Mouse (Mus musculus): Measurements from ENCODE around the gene Minpp1. TPM values are rescaled to one million over a fixed set of nuclear protein-coding genes. Genes with fewer than 3 reads are reported as not detected.

Minpp1 gene
- polyA plus RNA-seq, 1 experiment = 272 TPM

- TF ChIP-seq GATA1 (IDR thresholded peaks at IDR 0.05; ENCODE audit: low read length) = no peak
Observed at GRCm38 (mm10) chr19:32481511-32481910, 4.1 kb upstream of the Minpp1 start.

GRCm38 (mm10) chr19:32484941-32485660 is 468 bp upstream of the Minpp1 start:
- TF ChIP-seq GATA1 (IDR thresholded peaks at IDR 0.05; ENCODE audit: low read length) = no peak

DNA sequence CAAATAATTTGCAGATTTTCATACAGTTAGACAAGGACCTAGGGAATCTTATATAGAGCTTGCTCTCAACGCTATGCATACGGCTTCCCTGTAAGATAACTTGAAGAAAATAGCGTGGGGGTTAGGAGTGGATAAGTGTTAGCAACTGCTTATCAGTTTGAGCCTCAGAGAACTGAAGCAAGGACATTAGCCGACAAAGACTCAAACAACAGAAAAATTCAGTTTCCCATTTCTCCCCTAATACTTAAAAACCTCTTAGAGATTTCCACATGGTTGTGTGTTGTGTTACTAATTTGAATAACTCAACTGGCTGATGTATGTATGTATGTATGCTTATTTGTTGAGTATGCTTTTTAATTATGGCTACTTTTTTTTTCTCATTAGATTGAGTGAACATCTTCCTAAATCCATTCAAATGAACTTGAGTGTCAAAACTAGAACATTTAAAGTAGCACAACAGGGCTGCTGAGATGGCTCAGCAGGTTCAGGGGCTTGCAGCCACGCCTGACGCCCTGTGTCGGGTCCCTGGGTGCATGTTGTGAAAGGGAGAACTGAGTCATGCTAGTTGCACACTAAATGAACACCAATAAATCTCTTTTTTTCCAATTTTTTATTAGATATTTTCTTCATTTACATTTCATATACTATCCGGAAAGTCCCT is 2.2 kb downstream of the Minpp1 start:
- no peak for TF ChIP-seq GATA1 (IDR thresholded peaks at IDR 0.05; ENCODE audit: low read length)

DNA sequence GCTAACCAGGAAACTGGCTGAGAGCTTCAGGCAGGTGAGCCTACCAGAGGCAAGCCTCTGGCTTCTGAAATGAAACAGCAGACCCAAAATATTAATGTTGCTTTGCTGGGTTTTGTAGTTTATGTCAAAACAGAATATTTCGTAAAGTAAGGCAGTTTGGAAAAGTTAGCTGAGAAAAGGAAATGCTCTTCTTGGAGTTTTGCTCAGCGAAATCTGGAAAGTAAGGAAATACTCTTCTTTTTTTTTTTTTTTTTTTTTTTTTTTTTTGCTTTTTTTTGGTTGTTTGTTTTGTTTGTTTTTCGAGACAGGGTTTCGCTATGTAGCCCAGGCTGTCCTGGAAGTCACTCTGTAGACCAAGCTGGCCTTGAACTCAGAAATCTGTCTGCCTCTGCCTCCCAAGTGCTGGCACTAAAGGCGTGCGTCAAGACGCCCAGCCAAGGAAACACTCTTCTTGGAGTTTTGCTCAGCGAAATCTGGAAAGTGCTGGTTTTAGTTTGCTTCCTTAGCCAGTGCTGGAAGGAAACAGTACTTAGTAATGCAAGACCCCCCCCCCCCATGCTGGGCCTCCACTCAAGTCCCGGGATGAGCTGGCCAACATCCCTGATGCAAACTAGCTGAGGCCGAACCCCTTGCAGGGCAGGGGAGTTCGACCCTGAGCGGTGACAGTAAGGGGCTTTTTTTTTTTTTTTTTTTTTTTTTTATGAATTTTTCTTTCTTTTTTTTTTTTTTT is 3.8 kb downstream of the Minpp1 start:
- no peak for TF ChIP-seq GATA1 (IDR thresholded peaks at IDR 0.05; ENCODE audit: low read length)

GRCm38 (mm10) chr19:32490976-32491375 is 5.4 kb downstream of the Minpp1 start:
- no peak for TF ChIP-seq GATA1 (IDR thresholded peaks at IDR 0.05; ENCODE audit: low read length)

- no peak for TF ChIP-seq GATA1 (IDR thresholded peaks at IDR 0.05; ENCODE audit: low read length)
Observed at GRCm38 (mm10) chr19:32492339-32492738, 6.8 kb downstream of the Minpp1 start.

- no peak for TF ChIP-seq GATA1 (IDR thresholded peaks at IDR 0.05; ENCODE audit: low read length)
Observed at GRCm38 (mm10) chr19:32492981-32493380, 7.4 kb downstream of the Minpp1 start.

DNA sequence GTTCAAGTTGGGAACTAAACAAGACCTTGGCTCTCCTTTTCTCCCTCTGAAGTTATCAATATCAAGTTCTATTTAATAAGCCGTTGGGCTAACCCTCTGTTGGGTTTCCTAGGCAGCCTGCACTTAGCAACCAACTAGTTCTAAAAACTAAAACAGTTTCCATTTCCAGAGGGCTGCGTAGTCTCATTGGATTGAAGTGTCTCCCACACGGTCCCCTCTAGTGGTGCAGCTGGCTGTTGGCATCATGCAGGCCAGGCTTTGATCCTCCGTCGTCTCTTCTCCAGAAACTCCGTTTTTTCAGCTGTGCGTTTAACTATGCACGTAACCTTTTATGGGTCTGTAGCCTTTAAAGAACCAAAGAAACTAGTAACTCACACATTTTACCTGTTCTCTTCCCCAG is 7.9 kb downstream of the Minpp1 start:
- no peak for TF ChIP-seq GATA1 (IDR thresholded peaks at IDR 0.05; ENCODE audit: low read length)

GRCm38 (mm10) chr19:32494611-32495010 is 9.0 kb downstream of the Minpp1 start:
- TF ChIP-seq GATA1 (IDR thresholded peaks at IDR 0.05; ENCODE audit: low read length) = no peak

DNA sequence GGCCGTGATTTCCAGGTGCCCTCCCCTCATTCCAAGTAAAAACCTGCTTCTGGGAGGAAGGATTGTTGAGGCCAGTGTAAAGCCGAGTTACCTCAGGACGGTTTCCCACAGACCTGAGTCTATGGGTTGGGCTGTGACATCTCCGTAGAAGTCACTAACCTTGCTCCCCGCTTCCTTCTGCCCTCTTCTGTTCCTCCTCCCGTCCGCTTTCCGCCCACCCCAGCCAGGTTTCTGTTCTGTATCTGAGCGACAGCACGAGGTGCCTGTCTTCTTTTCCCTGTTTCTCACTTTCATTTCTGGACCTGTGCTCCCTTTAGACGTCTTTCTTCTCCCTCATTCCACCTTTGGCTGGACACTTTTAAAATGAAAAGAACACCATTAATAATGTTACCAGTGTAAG is 9.5 kb downstream of the Minpp1 start:
- no peak for TF ChIP-seq GATA1 (IDR thresholded peaks at IDR 0.05; ENCODE audit: low read length)

GRCm38 (mm10) chr19:32497411-32497810 is 11.8 kb downstream of the Minpp1 start:
- no peak for TF ChIP-seq GATA1 (IDR thresholded peaks at IDR 0.05; ENCODE audit: low read length)

DNA sequence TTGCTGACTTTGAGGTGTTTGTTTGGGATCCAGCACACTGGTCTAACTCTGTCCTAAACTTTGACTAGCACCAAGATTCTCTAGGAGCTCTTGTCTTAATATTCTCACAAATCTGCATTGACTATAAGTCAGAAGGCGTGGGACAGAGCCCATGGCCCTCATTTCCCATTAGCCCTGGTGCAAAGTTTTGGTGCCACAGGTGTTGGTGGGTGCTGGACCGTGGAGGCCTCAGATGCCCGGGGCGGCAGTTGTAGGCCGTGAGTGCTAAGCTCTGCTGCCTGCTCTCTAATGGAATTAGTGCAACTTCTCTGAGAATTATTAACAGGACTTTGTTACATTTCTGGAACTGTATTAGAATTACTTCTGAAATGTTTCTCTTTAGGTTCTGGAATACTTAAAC is 12.4 kb downstream of the Minpp1 start:
- TF ChIP-seq GATA1 (IDR thresholded peaks at IDR 0.05; ENCODE audit: low read length) = no peak

GRCm38 (mm10) chr19:32501414-32501813 is 15.8 kb downstream of the Minpp1 start:
- TF ChIP-seq GATA1 (IDR thresholded peaks at IDR 0.05; ENCODE audit: low read length) = no peak

- no peak for TF ChIP-seq GATA1 (IDR thresholded peaks at IDR 0.05; ENCODE audit: low read length)
Observed at GRCm38 (mm10) chr19:32506081-32506480, 20.5 kb downstream of the Minpp1 start.

- no peak for TF ChIP-seq GATA1 (IDR thresholded peaks at IDR 0.05; ENCODE audit: low read length)
Observed at GRCm38 (mm10) chr19:32506514-32506913, 20.9 kb downstream of the Minpp1 start.

- TF ChIP-seq GATA1 (IDR thresholded peaks at IDR 0.05; ENCODE audit: low read length) = no peak
Observed at GRCm38 (mm10) chr19:32507100-32507499, 21.5 kb downstream of the Minpp1 start.

All from G1E-ER4 (cell line).